Mouse (Mus musculus): Measurements from ENCODE around the gene Thnsl2. TPM values are rescaled to one million over a fixed set of nuclear protein-coding genes. Genes with fewer than 3 reads are reported as not detected.

The Thnsl2 gene
- polyA plus RNA-seq, 1 experiment = 6.5 TPM

DNA sequence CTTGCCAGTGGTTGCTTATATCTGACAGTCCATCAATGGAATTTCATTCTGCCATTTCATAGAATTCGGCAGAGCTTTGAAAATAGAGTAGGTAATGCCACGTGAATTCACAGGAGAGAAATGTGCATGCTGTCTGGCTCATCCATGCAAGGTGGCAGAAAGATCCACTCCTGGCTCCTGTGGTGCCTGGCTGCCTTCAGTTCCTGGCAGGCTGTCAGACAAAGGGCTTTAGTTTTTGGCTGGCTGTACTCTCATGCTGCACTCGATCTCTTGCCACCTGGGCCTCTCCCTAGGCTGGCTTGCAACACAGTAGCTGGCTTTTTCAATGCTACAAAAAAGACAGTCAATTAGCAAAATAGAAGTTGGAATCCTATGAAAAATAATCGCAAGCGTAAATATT lies 49.5 kb downstream of the Thnsl2 start:
- no peak overlapping the region for H3K27ac ChIP-seq (ENCODE audit: insufficient read depth, low read length)
- DNase-seq = peak; percentile 91 to 96
- H3K4me1 ChIP-seq (ENCODE audit: control insufficient read depth, insufficient read depth, low read length) = no peaks in the 10 kb centered on the region; the same call in 1 of the 2 replicates
- no peak overlapping the region for H3K4me3 ChIP-seq (replicated peaks; ENCODE audit: insufficient read depth, low read depth, low read length)
- 5% methylated on average over 5 of the region's 5 CpGs for WGBS
- H3K27me3 ChIP-seq (ENCODE audit: control insufficient read depth, insufficient read depth, low read length) = no peaks in the 10 kb centered on the region
- TF ChIP-seq POLR2A (IDR thresholded peaks at IDR 0.05; ENCODE audit: borderline replicate concordance, insufficient read depth, low read length) = no peak
- no peak for TF ChIP-seq CTCF (IDR thresholded peaks at IDR 0.05; ENCODE audit: borderline replicate concordance, insufficient read depth, low read depth, low read length)

DNA sequence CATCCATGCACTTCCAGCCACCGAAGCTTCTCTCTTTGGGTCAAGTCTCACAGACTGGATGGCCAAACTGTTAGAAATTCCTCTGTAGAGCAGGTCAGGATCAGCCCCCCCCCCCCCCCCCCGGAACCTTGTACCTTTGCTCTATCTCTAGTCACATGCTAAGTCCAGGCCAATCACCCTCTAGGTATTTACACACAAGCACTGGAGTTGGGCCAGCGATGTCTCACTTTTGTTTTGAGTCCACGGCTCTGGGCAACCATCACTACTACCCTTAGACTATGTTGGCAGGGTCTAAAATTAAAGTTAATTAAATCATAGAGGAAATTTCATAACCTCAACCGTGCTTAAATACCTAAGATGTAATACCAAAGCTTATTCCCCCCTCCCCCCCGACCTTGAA lies 50.6 kb downstream of the Thnsl2 start:
- no peak for TF ChIP-seq CTCF (IDR thresholded peaks at IDR 0.05; ENCODE audit: borderline replicate concordance, insufficient read depth, low read depth, low read length)
- TF ChIP-seq POLR2A (IDR thresholded peaks at IDR 0.05; ENCODE audit: borderline replicate concordance, insufficient read depth, low read length) = no peak
- no peak overlapping the region for H3K4me3 ChIP-seq (replicated peaks; ENCODE audit: insufficient read depth, low read depth, low read length)
- 90% methylated on average over 6 of the region's 6 CpGs for WGBS
- H3K27ac ChIP-seq (ENCODE audit: insufficient read depth, low read length) = no peak overlapping the region
- H3K4me1 ChIP-seq (ENCODE audit: control insufficient read depth, insufficient read depth, low read length) = no peaks in the 10 kb centered on the region; the same call in 1 of the 2 replicates
- H3K27me3 ChIP-seq (ENCODE audit: control insufficient read depth, insufficient read depth, low read length) = no peaks in the 10 kb centered on the region
- DNase-seq = no peak

DNA sequence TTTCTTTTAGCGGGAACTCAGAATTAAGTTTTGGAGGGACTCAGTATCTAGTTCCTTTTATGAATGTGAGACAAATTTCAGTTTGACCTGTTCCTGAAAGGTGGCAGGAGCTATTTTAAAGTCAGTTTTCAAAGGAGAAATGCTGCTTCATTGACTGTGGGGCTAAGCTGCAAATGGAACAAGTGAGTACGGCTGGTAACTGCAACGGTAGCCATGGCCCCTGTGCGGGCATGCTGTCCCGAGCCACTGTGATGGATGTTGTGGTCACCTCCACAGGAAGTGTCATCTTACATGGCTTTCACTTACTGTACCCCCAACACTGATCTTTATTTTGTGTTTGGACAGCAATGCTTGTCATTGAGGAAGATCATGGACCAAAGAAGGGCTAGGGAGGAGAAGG lies 53.8 kb downstream of the Thnsl2 start:
- no peak overlapping the region for H3K4me3 ChIP-seq (replicated peaks; ENCODE audit: insufficient read depth, low read depth, low read length)
- WGBS = 98% methylated on average over 5 of the region's 5 CpGs
- H3K27ac ChIP-seq (ENCODE audit: insufficient read depth, low read length) = no peak overlapping the region
- TF ChIP-seq CTCF (IDR thresholded peaks at IDR 0.05; ENCODE audit: borderline replicate concordance, insufficient read depth, low read depth, low read length) (no peak), POLR2A (IDR thresholded peaks at IDR 0.05; ENCODE audit: borderline replicate concordance, insufficient read depth, low read length) (no peak)
- no peak for DNase-seq
- H3K4me1 ChIP-seq (ENCODE audit: control insufficient read depth, insufficient read depth, low read length) = no peaks in the 10 kb centered on the region; the same call in 1 of the 2 replicates
- no peaks in the 10 kb centered on the region; the same call in 1 of the 2 replicates for H3K27me3 ChIP-seq (ENCODE audit: control insufficient read depth, insufficient read depth, low read length)

DNA sequence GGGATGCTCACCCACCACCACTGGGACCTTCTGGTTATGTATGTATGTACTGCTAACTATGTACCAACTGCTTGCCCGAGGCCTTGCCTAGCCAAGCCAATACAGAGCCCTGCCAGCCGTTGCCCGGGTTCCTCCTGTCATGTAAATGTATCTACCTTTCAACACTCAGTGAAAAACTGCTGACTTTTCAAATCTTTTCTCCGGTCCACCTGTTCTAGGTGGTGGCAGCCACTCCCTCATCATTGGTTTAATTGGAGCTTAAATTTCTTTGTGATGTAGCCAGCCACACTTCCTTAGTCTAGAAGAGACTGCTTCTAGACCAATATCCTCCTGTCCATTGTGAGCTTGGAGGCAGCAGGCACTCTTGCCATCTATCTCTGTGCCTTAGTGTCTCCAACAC lies 54.5 kb downstream of the Thnsl2 start:
- no peak overlapping the region for H3K27ac ChIP-seq (ENCODE audit: insufficient read depth, low read length)
- no peak for DNase-seq
- no peaks in the 10 kb centered on the region; the same call in 1 of the 2 replicates for H3K27me3 ChIP-seq (ENCODE audit: control insufficient read depth, insufficient read depth, low read length)
- no peak overlapping the region for H3K4me3 ChIP-seq (replicated peaks; ENCODE audit: insufficient read depth, low read depth, low read length)
- no peak for TF ChIP-seq CTCF (IDR thresholded peaks at IDR 0.05; ENCODE audit: borderline replicate concordance, insufficient read depth, low read depth, low read length)
- no peak for TF ChIP-seq POLR2A (IDR thresholded peaks at IDR 0.05; ENCODE audit: borderline replicate concordance, insufficient read depth, low read length)
- 74% methylated on average over 4 of the region's 4 CpGs for WGBS
- no peaks in the 10 kb centered on the region for H3K4me1 ChIP-seq (ENCODE audit: control insufficient read depth, insufficient read depth, low read length)

DNA sequence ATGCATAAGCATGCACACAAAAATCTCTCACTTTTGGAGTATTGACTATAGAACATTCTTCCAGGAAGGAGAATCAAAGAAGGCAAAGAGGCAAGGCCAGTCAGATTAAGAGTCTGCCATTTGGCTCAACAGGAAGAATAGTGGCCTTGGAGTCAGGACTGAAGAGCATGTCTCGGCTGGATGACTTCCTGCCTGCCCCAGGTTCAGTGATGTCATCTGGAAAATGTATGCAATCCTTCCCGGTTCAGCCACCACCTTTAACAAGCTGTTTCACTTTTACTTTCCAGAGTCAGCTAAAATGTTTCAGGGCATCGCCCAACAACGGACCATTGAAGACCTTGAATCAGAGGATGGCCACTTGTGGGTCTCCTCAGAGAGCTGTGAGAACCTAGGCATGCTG lies 55.2 kb downstream of the Thnsl2 start:
- Histone ChIP-seq H3K27me3 (ENCODE audit: control insufficient read depth, insufficient read depth, low read length) (no peaks in the 10 kb centered on the region; the same call in 1 of the 2 replicates), H3K27ac (ENCODE audit: insufficient read depth, low read length) (no peak overlapping the region), H3K4me3 (replicated peaks; ENCODE audit: insufficient read depth, low read depth, low read length) (no peak overlapping the region), H3K4me1 (ENCODE audit: control insufficient read depth, insufficient read depth, low read length) (no peaks in the 10 kb centered on the region)
- no peak for TF ChIP-seq CTCF (IDR thresholded peaks at IDR 0.05; ENCODE audit: borderline replicate concordance, insufficient read depth, low read depth, low read length)
- no peak for TF ChIP-seq POLR2A (IDR thresholded peaks at IDR 0.05; ENCODE audit: borderline replicate concordance, insufficient read depth, low read length)
- no peak for DNase-seq
- 74% methylated on average over 4 of the region's 4 CpGs for whole genome bisulfite sequencing

DNA sequence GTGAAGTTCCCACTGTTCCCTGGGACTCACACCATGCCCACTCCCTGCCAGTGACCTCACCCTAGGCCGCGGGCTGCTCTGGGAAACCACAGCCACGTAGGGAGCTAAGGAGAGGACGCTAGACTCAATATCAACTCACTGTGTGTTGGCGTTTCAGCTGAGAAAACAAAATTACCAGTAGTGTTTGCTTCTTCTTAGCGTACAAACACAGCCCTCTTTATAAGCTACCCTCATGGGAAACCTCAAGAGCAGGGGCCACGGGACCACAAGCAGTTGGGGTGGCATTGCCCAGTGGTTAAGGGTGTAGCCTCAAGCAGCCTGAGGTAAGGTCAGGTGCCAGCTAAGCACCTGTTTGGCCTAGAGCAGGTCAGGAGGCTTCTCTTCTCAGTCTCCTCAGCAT lies 60.8 kb downstream of the Thnsl2 start:
- no peak overlapping the region for H3K27ac ChIP-seq (ENCODE audit: insufficient read depth, low read length)
- no peak for DNase-seq
- no peaks in the 10 kb centered on the region for H3K4me1 ChIP-seq (ENCODE audit: control insufficient read depth, insufficient read depth, low read length)
- WGBS = 95% methylated on average over 7 of the region's 7 CpGs
- TF ChIP-seq POLR2A (IDR thresholded peaks at IDR 0.05; ENCODE audit: borderline replicate concordance, insufficient read depth, low read length) (no peak), CTCF (IDR thresholded peaks at IDR 0.05; ENCODE audit: borderline replicate concordance, insufficient read depth, low read depth, low read length) (no peak)
- H3K27me3 ChIP-seq (ENCODE audit: control insufficient read depth, insufficient read depth, low read length) = no peaks in the 10 kb centered on the region; the same call in 1 of the 2 replicates
- no peak overlapping the region for H3K4me3 ChIP-seq (replicated peaks; ENCODE audit: insufficient read depth, low read depth, low read length)

DNA sequence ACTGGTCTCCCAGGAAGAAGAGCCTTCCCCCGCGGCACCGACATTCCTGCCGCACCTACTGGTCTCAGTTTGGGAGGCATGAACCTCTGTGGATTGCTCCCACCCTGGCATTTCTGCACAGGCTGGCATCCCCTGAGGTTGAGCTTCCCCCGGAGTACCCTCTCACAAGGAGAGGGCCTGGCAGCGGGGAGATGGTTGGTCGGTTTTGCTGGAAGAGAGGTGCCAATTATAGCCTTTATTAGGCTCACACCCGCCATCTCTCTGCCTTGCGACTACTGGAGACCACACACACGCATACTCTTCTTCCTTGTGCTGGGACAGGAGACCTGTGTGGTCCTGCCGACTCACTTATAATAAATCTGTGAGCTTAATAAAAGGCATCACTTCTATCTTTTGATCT lies 62.2 kb downstream of the Thnsl2 start:
- Histone ChIP-seq H3K27me3 (ENCODE audit: control insufficient read depth, insufficient read depth, low read length) (no peaks in the 10 kb centered on the region; the same call in 1 of the 2 replicates), H3K27ac (ENCODE audit: insufficient read depth, low read length) (no peak overlapping the region), H3K4me3 (replicated peaks; ENCODE audit: insufficient read depth, low read depth, low read length) (no peak overlapping the region), H3K4me1 (ENCODE audit: control insufficient read depth, insufficient read depth, low read length) (no peaks in the 10 kb centered on the region)
- DNase-seq = no peak
- TF ChIP-seq CTCF (IDR thresholded peaks at IDR 0.05; ENCODE audit: borderline replicate concordance, insufficient read depth, low read depth, low read length) = no peak
- TF ChIP-seq POLR2A (IDR thresholded peaks at IDR 0.05; ENCODE audit: borderline replicate concordance, insufficient read depth, low read length) = no peak
- WGBS = 49% methylated on average over 11 of the region's 11 CpGs

DNA sequence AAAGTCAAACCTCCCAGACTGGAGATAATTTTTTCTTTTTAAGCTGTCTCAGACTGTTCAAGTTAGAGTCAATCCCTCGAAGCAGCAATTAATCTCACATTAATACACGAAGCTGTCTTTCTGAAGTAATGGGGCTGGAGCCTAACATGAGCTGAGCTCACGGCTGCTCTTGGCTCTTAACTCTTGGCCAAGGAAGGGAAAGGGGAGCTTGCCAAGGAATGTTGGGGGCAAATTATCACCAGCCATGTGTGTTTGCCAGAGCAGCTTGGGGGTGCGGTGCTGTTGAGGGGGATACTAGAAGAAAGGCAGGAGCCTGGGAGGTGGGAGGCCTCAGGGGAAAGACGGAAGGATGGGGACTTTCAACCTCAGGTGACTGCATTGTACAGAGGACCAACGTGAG lies 63.0 kb downstream of the Thnsl2 start:
- 13% methylated on average over 6 of the region's 6 CpGs for WGBS
- no peak overlapping the region for H3K4me3 ChIP-seq (replicated peaks; ENCODE audit: insufficient read depth, low read depth, low read length)
- H3K27ac ChIP-seq (ENCODE audit: insufficient read depth, low read length) = no peak overlapping the region
- no peak for TF ChIP-seq CTCF (IDR thresholded peaks at IDR 0.05; ENCODE audit: borderline replicate concordance, insufficient read depth, low read depth, low read length)
- DNase-seq = no peak
- H3K27me3 ChIP-seq (ENCODE audit: control insufficient read depth, insufficient read depth, low read length) = no peaks in the 10 kb centered on the region
- no peaks in the 10 kb centered on the region for H3K4me1 ChIP-seq (ENCODE audit: control insufficient read depth, insufficient read depth, low read length)

Other genes starting within 250 kb of the Thnsl2 start
- not detected in 2 replicates for gene Tex37, start 225.5 kb downstream of the Thnsl2 start, polyA plus RNA-seq (2012; rRNA removed)
- not detected in 2 replicates for gene Foxi3, start 187.9 kb downstream of the Thnsl2 start, polyA plus RNA-seq (2012; rRNA removed)
- not detected in 2 replicates for gene Fabp1, start 55.4 kb upstream of the Thnsl2 start, polyA plus RNA-seq (2012; rRNA removed)
- 19.3 and 20.5 TPM in 2 replicates for gene Krcc1, start 127.2 kb upstream of the Thnsl2 start, polyA plus RNA-seq (2012; rRNA removed)
- 3.1 and 5.0 TPM in 2 replicates for gene Smyd1, start 177.8 kb upstream of the Thnsl2 start, polyA plus RNA-seq (2012; rRNA removed)
- not detected in 2 replicates for gene Cd8b1, start 178.3 kb upstream of the Thnsl2 start, polyA plus RNA-seq (2012; rRNA removed)
- gene Cd8a, start 229.0 kb upstream of the Thnsl2 start, polyA plus RNA-seq (2012; rRNA removed) = 0.03 TPM in 1 of 2 replicates, not detected in the other